Mouse (Mus musculus) WW6 (cell line): Measurements from ENCODE around the gene Pllp.

ENCODE experiments used
- DNase-seq: peaks from one replicate; pipeline ENCODE4 v3.0.0-alpha.2; 2013; ENCODE audit warnings: low read depth, low spot score

Pllp gene

DNA sequence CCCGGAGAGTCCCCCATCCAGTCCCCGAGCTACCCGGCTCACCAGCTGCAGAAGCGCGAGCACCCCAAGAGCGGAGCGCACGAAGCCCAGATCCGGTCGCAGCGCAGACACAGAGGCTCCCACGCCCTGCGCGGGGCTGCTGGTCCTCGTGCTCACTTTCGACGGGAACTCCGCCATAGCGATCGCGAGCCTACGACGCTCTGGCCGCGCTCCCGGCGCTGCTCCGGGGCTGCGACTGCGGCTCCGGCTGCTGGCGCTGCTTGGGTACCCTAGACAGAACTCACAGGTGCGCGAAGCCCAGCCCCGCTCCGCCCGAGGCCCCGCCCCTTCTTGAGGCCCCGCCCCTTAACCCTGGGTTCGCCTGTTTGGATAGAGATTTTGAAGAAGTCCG, at the start of gene Pllp:
Pllp (minus strand) TSS at position 285 of the 391 bp plus-strand sequence.
- peak; percentile 71 for DNase-seq

DNA sequence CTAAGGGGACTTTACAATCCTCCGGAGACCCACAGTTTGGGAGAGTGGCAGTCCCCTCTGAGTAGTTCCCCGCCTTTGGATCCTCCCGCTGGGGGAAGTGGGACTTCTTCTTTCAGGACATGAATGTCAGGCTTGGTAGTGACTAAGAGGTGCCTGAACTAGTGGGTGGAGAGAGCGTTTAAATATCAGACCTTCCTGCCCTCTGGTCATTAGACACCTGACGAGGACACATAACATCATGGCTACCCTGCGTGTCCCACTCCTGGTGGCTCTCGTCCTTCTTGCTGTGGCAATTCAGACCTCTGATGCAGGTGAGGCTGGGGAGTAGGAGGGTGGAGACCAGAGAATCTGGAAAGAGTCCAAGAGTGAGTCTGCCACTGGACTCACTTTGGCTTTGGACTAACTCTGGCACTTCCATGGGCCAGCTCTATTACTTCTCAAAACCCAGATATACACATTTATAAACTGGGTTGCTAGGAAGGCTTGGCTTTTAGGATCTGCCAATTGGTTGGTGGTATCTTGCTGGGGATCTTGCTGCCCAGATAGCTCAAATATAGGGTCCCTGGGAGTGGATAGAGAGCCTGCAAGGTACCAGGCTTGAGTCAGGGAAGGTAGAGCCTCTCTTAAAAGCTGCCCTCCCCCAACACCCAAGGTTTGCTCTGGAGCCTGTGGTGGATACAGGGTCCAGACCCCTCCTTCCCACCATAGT, 49.6 kb upstream of the Pllp start, which contains the start of gene Ccl22:
Ccl22 (plus strand) TSS at position 115 of the 709 bp plus-strand sequence.
- no peak for DNase-seq

DNA sequence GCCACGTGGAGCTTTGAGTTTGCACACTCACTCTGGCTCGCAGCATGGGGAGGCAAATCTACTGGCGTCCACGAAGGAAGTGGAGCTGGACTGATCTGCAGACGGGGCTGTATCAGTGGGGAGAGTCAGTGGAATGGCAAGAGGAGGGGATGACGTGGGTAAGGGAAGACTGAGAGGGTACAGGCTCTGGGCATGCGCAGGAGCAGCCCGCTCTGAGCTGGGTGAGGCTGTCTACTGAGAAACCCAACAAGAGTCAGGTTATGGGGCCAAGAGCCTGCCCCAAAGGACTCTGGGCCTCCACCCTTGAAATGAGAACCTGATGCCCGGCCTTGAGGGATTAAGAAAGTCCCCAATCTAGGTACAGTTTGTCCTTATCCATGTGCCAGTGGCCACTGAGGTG, 48.9 kb upstream of the Pllp start:
- DNase-seq = no peak

DNA sequence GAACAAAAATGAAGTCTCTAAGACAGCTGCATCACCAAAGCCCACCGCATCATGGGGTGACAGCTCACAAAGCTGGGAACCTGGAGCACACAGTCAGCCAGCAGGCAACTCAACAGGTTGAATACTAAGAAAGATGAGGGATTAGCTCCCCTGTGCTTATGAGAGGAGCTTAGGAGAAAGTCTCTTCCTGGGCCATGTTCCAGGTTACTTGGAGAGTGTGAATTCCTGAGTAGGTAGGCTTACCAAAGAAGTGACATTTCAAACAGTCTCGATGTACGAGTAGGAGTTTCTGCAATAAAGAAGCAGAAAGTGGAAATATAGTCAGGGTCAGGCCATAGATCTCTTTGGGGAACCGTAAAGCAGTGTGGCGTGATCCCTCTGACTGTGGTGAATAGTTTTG, 48.4 kb upstream of the Pllp start:
- no peak for DNase-seq

DNA sequence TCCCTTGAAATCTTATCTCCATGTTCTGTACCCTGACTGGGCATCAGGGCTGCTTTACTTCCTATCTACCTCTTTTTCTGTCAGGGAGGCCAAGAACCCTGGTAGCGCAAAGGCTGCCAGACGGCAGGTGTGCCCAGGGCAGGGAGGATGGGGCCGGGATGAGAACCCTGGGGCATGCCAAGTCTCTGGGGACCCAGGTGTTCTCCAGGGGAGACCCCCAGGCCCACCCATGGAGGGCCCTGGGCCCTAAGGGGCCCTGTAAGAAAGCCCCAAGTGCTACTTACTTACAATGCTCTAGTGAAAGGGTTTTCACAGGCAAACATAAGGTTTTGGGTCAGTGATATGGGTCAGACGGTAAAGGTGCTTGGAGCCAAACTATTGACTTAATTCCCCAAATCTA, 45.6 kb upstream of the Pllp start:
- DNase-seq = no peak

DNA sequence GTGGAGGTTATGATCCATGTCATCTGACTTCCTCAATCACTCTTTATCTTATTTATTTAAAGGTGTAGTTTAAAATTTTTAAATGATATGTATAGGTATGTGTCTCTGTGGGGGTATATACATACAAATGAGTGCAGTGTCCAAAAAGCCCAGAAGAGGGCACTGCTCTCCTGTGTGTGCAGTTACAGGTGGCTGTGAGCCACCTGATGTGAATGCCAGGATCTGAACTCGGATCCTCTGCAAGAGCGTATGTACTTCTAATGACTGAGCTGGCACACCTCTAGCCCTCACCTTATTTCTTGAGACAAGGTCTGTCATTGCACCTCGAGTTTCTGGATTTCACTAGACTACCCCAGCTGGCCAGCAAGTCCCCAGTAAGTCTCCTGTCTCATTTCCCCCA, 44.5 kb upstream of the Pllp start:
- no peak for DNase-seq

DNA sequence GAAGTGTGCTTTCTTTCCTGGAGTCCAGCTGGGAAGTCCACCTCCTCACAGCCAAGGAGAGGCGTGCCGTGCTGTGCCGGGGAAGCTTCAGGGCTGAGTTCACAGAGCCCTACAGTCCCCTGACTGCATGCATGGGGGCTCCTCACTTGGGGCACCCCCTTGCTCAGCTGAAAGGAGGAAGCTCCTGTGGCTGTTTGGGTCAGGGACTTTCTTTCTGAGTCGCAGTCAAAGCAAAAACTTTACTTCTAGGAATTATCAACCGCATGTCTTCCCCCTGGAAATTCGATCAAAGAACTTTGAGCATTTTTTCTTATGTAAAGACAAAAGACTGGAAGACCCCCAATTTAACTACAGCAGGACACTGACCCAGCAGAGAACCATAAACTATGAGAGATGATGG, 43.8 kb upstream of the Pllp start:
- no peak for DNase-seq

DNA sequence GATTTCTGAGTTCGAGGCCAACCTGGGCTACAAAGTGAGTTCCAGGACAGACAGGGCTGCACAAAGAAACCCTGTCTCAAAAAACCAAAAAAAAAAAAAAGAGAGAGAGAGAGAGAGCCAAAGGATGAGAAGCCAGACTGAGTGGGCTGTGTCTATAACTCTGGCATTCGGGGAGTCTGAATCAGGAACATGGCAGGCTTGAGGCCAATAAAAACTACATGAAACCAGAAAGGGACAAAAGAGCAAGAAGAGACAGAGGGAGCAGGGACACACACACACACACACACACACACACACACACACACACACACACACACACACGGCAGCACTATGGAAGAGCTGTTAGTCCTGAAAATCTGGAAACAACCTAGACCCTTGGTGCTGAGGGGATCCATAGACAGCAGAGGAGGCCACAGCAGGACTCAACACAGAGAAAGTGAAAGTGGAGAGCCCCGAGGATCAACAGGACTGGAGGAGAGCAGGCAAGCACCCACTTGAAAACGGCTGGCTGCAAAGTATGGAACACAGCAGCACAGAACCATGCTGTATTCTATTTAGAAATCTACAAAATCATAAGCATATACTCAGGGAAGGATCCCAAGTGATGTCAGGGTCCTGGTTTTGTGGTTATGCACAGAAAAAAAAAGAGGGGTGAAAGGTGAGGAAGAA, 39.5 kb upstream of the Pllp start:
- DNase-seq = no peak

DNA sequence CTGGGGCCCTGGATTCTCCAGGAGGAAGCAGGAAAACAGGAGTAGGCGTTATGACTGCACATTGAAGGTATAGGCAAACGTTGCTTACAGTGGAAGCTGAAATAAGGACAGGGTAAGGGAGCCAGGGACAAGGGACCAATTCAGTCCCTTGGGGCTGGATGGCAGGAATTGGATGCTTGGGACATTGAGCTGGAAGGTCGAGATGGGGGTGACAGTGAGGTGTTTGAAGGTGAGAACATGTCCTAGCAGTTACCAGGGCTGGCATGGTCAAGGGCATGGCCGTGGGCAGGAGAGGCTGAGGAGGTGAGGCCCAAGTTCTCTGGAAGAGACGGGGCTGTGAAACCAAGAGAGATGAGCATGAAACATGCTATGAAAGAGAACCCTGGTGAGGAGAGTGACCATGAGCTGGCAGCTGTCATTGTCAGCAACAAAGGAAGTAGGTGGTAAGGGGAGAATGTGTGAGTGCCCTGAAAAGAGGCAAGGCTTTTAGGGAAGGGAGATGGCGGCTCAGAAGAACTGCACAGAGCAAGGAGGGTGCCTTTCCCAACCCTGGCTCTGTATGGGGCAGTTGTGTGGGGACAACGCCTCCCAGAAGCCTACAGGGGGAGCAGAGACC, 38.8 kb upstream of the Pllp start:
- DNase-seq = no peak

DNA sequence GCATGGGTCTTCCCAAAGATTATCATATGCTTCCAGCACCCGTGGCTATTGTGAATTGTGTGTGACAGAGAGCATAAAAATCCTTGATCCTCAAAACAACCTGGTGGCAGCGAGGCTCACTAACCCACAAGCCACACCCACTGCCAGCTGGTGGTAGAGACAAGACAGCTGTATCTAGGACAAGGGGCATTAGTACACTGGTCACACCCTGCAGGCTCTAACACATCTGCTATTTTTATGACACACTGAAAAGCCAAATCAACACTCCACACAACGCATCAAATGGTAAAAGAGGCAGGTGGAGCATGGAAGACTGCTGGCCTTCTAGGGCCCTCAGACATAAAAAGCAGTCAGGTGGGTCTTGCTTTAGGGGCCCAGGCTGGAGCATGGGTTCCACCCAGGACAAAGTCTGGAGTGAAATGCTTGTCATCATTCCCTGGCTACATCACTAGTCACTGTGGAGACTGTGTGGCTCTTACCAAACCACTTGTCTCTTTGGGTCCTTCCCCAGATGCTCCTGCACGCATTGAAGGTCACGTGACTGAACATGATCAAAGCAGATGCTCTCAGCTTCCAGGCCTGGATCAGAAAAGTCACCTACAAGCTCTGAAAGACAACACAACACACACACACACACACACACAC, 37.9 kb upstream of the Pllp start:
- no peak for DNase-seq

DNA sequence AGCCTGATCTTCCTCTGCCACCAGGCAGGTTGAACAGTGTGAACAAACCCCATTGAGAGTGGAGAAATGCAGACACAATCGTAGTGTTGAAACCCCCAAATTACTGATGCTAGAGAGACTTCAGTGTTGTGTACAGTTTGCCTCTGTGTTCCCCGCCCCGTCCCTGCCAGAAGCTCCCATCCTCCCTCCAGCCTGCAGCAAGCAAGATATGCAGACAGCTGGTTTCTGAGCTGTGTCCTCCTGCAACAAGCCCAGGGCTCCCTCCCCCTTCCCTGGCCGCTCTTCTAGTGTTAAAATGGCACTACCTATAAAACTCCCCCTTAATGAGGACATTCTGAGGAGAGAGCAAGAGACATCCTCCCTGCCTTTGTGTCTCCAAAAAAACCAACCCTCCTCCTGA, 33.2 kb upstream of the Pllp start:
- DNase-seq = no peak

DNA sequence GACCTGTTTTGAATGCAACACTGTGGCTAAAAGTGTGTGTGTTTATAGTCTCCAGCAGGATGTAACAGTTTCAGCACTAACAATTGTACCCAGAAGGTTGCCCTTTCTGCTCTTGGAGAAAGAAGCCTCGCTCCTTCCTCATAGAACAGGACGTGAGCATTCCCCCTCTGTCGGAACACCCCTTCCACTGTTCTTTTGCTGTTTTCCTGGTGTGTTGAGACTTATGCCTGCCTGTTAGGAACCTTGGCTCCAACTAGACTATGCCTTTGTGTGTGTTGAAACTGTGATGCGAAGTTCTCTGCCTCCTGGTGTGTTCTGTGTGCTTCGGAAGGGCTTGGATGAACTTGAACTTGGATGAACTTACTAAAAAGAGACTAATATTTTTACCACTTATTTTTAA, 29.9 kb upstream of the Pllp start:
- no peak for DNase-seq

DNA sequence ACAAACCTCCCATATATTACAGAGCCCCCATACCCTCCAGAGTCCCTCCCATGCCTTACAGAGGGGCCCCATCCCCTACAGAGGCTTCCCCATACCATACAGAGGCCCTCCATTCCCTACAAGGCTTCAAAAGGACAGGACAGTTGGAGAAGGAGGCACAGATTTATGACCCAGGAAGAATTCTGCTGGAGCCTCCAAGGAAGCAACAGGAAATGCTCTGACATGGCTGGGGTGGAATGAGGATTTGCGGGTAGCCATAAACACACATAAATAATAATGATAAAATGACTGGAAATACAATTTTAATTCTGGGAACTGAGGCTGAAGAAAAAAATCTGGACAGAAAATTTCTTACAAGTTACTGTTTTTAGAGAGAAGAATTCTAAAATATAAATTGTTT, 20.8 kb upstream of the Pllp start:
- no peak for DNase-seq

DNA sequence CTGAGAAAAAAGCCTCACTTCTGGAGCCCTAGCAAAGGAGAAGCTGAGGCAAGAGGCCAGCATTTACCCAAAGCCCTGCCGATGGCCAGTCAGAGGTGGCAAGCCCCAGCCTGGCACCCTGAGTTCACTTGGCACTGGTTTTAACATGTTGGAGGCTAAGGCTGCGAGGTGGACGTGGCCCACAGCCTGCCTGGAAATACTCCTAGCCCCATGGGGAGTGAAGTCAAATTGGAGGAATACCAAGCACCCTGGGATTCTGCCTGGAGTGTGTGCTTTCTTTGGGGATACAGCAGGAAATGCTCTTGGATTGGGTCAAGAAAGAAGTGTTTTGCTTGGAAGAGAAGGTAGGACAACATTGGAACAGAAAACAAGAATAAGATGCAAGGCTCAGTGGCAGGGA, 19.8 kb upstream of the Pllp start:
- no peak for DNase-seq

DNA sequence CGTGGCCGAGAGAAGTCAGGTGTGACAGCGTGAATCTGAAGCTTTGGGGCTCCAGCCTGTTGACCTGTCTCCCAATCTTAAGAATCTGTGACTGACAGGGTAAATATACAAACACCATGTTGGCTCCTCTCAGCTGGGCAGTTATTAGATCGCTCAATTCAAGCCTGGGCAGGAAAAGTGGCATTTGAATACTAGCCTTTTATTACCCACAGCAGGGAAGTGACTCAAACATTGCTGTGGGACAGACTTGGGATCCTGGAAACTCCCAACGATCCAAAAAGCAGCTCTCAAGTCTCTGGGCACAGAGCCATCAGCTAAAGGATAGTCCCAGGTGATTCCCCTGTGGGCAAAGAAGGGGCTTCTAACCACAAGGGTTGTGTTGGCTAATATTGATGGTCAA, 18.5 kb upstream of the Pllp start:
- no peak for DNase-seq

DNA sequence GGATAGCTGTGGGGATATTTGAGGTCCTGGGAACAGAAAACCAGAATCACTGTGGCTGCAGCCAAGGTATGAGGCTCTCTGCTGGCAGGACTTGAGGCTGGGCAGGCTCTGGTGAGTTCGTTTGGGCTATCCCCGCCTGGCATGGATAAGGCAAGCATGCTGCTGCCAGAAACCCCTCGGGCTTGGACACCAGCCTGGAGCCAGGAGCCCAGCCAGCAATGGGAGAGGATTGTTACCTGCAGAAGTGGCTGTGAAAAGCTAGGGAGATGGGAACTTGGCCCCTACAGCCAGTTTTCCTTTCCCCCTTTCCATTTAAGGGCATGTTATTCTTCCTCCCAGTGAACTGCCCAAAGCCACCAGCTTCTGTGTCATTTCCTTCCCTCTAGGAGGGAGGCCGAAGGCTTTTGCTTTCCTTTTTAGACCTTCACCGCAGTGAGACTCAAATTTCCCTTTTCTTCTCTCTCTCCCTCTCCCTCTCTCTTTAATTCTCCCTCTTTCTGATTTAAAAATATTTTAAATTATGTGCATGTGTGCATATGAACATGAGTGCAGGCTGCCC, 15.2 kb upstream of the Pllp start:
- DNase-seq = no peak

DNA sequence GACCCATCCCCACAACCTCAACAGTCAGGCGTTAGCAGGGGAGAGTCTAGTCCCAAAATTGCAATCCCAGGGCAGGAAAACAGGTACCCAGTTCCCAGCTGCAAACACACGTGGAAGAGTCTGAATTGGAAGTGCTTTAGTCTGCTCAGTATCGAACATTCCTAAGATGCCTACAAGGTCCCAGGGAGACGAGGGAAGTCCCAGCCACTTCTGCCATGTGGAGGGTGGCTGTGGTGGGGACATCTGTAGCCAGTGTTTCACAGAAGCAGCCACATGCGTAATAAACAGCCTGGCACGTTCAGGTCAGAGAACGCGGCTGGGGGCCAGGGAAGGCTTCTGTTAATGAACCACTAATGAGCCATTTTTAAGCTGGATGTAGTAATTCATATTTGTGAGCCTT, 14.3 kb upstream of the Pllp start:
- DNase-seq = no peak

DNA sequence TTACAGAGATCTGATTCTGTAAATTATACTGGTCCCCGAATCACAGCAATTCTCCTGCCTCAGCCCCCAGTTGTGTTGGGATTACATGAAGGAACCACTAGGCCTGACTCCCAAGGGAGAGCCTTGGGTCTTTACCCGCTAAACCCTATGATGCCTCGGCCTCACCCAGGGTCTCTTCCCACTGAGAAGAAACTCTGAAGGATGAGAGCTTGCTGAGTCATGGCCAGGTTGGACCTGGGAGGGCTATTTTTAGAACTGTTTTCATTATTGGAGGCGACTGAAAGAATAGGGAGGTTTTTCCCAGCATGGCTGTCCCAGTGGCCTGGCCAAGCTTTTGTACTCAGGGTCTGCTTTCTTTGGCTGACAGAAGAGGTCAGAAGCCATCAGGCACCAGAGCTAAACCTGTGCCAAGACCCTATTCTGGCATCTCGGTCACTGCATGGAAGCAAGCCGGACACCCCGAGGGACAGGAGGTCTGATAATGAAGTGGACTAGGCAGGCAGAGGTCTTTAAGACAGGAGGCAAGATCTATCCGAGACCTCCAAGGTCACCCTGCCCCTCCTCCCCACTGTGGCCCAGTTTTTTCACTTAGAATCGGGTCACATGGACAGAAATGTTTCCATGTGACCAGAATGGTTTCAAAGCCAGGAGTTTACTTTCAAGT, 10.8 kb upstream of the Pllp start:
- no peak for DNase-seq

DNA sequence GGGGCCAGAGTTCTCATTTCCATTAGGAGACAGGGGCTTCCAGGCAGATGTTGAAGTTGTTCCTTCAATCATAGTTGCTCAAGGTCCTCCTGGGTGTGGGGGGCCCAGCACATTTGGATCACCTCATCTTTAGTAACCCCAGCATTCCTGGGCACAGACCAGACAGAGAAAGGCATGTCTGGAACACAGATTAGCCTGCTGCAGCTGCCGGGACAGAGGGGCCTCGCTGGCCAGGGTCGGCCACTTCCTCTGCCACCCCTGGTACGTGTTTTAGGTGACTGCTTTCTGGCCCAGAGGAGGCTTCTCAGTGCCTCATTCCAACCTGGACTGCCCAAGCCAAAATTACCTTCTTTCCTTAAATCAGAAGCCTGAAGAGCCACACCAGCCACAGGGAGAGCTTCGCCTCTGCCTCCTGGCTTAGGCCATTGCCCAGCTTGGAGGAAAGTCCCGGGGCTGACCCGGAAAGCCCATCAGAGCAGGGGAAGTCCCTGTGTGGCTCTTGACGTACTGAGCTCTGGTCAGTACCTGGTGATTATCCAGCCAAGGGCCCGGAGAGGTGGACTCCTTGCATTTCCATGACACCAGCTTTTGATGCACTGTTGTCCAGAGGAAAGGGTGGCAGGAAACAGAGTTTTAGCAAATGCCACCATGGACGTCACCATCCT, 9.6 kb upstream of the Pllp start:
- DNase-seq = no peak

DNA sequence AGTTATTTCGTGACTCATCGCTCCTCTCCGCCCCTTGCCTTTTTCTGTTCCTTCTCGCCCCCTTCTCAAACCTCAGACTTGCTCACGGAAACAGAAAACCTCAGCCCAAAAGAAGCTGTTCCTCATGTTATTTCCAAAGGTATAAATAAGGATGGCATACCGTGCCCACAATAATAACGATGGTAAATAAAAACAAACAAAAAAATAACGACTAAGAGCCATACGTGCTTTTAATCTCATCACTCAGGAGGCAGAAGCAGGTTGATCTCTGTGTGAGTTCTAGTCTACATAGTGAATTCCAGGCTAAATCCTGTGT, 8.5 kb upstream of the Pllp start:
- no peak for DNase-seq

DNA sequence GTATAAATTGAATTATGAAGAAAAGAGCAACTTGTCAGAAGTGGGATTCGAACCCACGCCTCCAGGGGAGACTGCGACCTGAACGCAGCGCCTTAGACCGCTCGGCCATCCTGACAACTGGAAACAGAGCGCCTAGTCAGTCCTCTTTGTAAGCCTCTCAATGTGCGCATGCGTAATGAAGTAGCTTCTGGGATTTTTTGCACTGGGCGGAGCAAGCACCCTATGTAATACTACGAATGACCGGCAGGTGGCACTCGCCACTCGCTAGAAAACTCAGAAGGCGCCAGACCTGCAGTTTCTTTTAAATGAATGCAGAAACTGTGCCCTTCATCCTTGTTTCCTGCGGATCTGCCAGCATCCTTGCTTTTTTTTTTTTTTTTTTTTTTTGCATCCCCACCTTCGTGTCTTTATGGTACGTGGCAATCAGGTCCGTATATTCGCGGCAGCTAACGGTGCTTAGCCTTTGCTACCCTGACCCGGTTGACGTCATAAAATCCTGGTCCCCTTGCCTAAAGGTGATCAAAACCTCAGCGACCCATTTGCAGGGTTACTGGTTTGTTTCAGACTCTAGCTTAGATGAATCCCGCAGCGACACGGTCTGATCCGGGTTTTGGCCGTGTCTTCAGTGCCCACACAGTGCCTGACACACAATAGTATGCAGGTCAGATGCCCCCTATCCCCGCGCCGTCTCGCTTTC, 8.0 kb upstream of the Pllp start:
- DNase-seq = peak; percentile 92
